Mouse (Mus musculus) urinary bladder, postnatal 10 days (tissue): ENCODE results near the gene Ccl11.

Source experiments
- DNase-seq: peaks from one replicate; pipeline ENCODE4 v3.0.0; 2022; ENCODE audit warnings: low spot score

Gene Ccl11

GRCm38 (mm10) chr11:82057646-82058045 lies at the start of gene Ccl11:
Gene Ccl11, plus strand, starts transcription at chr11:82057823.
- DNase-seq: no peak

- DNase-seq: no peak
These were observed 47.5 kb upstream of the Ccl11 start for GRCm38 (mm10) chr11:82010115-82010514.

GRCm38 (mm10) chr11:82011411-82012193 lies 46.0 kb upstream of the Ccl11 start:
- no peak for DNase-seq

GRCm38 (mm10) chr11:82013756-82014155 lies 43.9 kb upstream of the Ccl11 start:
- DNase-seq: no peak

GRCm38 (mm10) chr11:82015066-82015465 lies 42.6 kb upstream of the Ccl11 start:
- no peak for DNase-seq

- DNase-seq: no peak
These were observed 41.3 kb upstream of the Ccl11 start for GRCm38 (mm10) chr11:82016181-82016780.

GRCm38 (mm10) chr11:82019389-82019788 lies 38.2 kb upstream of the Ccl11 start:
- no peak for DNase-seq

- DNase-seq: no peak
These were observed 37.8 kb upstream of the Ccl11 start for GRCm38 (mm10) chr11:82019793-82020192.

- no peak for DNase-seq
These were observed 36.2 kb upstream of the Ccl11 start for GRCm38 (mm10) chr11:82021406-82021805.

- DNase-seq: no peak
These were observed 35.0 kb upstream of the Ccl11 start for GRCm38 (mm10) chr11:82022504-82023056.

- DNase-seq: no peak
These were observed 33.9 kb upstream of the Ccl11 start for GRCm38 (mm10) chr11:82023769-82024168.

GRCm38 (mm10) chr11:82030171-82030570 lies 27.5 kb upstream of the Ccl11 start:
- DNase-seq: no peak

- no peak for DNase-seq
These were observed 25.5 kb upstream of the Ccl11 start for GRCm38 (mm10) chr11:82032136-82032535.

- no peak for DNase-seq
These were observed 24.8 kb upstream of the Ccl11 start for GRCm38 (mm10) chr11:82032678-82033344.

GRCm38 (mm10) chr11:82034446-82034845 lies 23.2 kb upstream of the Ccl11 start:
- DNase-seq: no peak

GRCm38 (mm10) chr11:82035356-82035755 lies 22.3 kb upstream of the Ccl11 start, which contains the start of gene Ccl2:
Gene Ccl2, plus strand, starts transcription at chr11:82035571.
- DNase-seq: no peak

GRCm38 (mm10) chr11:82035857-82036256 lies 21.8 kb upstream of the Ccl11 start:
- DNase-seq: no peak

GRCm38 (mm10) chr11:82038535-82038934 lies 19.1 kb upstream of the Ccl11 start, which contains the start of gene Gm17268:
Gene Gm17268, minus strand, starts transcription at chr11:82038562.
- DNase-seq: no peak

- DNase-seq: no peak
These were observed 18.4 kb upstream of the Ccl11 start for GRCm38 (mm10) chr11:82039132-82039660.

- no peak for DNase-seq
These were observed 15.9 kb upstream of the Ccl11 start for GRCm38 (mm10) chr11:82041671-82042080.

GRCm38 (mm10) chr11:82045471-82045870 lies 12.2 kb upstream of the Ccl11 start, which contains the start of gene Ccl7:
Gene Ccl7, plus strand, starts transcription at chr11:82045712.
- no peak for DNase-seq

- DNase-seq: no peak
These were observed 9.7 kb upstream of the Ccl11 start for GRCm38 (mm10) chr11:82047746-82048415.
